8 mouse cellular contexts compared by ENCODE assay signal in the genomic region with DNA sequence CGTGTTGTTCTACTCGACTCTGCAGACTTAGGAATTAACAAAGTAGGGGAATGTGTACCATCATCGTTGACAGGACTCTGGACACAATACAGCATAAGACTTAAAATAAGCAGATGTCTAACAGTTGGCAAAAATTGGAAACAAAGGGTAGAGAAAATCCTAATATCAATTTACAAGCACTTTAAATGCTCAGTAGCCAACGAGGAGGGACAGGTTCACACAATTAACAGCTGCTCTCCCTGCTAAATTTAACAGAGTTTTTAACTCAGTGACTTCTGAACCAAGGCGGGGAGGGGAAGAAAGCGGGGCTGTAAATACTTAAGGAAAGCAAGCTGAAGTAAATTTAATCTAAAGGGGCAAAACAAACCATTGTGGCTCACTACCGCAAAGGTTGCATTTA. TPM values are rescaled to one million over a fixed set of nuclear protein-coding genes. Genes with fewer than 3 reads are reported as not detected.
DNase-seq lines count a peak whose midpoint lies in the region; ATAC-seq and TF ChIP-seq lines count a peak whose summit lies in the region.

No protein-coding gene starts in this region.

- intact Hi-C loops in heart, postnatal 14 days (cut with DNase I) = loop anchor here (1.0 to 5.0 kb wide), 3 partner anchors 53 to 258 kb away; no protein-coding TSS in a partner anchor

- no peaks in the 10 kb centered on the region for H3K36me3 ChIP-seq in heart, embryonic 10.5 days
- H3K36me3 ChIP-seq in ES-Bruce4 (ENCODE audit: control insufficient read depth, insufficient read depth, low read length, poor library complexity, severe bottlenecking) = no peaks in the 10 kb centered on the region
- no peaks in the 10 kb centered on the region for H3K36me3 ChIP-seq in hindbrain, embryonic 11.5 days (ENCODE audit: control insufficient read depth, insufficient read depth, low read length)
- no peaks in the 10 kb centered on the region for H3K36me3 ChIP-seq in midbrain, embryonic 10.5 days

- peak overlapping the region; percentile 60 for H3K9ac ChIP-seq in ES-Bruce4 (ENCODE audit: low read depth, poor library complexity, severe bottlenecking)
- H3K9ac ChIP-seq in hindbrain, embryonic 11.5 days (ENCODE audit: low read depth, low read length) = no peak overlapping the region

- no peaks in the 10 kb centered on the region for H3K9me3 ChIP-seq in heart, embryonic 10.5 days
- no peaks in the 10 kb centered on the region for H3K9me3 ChIP-seq in ES-Bruce4 (replicated peaks; ENCODE audit: control insufficient read depth, insufficient read depth, low read length, poor library complexity, severe bottlenecking)
- no peaks in the 10 kb centered on the region for H3K9me3 ChIP-seq in hindbrain, embryonic 11.5 days (ENCODE audit: control insufficient read depth, low read length)
- H3K9me3 ChIP-seq in midbrain, embryonic 10.5 days (replicated peaks) = no peaks in the 10 kb centered on the region

- 52% methylated on average over 7 of the region's 7 CpGs for WGBS in heart, embryonic 10.5 days
- WGBS in hindbrain, embryonic 11.5 days = 69% methylated on average over 7 of the region's 7 CpGs
- WGBS in midbrain, embryonic 10.5 days = 63% methylated on average over 7 of the region's 7 CpGs

- no peak for TF ChIP-seq EP300 in ES-Bruce4 (IDR thresholded peaks at IDR 0.05; ENCODE audit: insufficient read depth, low read depth, low read length)

- H3K4me3 ChIP-seq in heart, embryonic 10.5 days = peak overlapping the region; percentile 90
- H3K4me3 ChIP-seq in ES-Bruce4 (ENCODE audit: low read depth, low read length) = no peak overlapping the region
- H3K4me3 ChIP-seq in hindbrain, embryonic 11.5 days (ENCODE audit: low read depth, low read length) = no peak overlapping the region
- peak overlapping the region; percentile 91 for H3K4me3 ChIP-seq in midbrain, embryonic 10.5 days

- TF ChIP-seq POLR2A in ES-Bruce4 (IDR thresholded peaks at IDR 0.05; ENCODE audit: insufficient read depth, low read length) = no peak

- H3K27ac ChIP-seq in heart, embryonic 10.5 days = no peak overlapping the region
- no peak overlapping the region for H3K27ac ChIP-seq in ES-Bruce4 (ENCODE audit: insufficient read depth, low read length)
- H3K27ac ChIP-seq in hindbrain, embryonic 11.5 days (ENCODE audit: low read depth, low read length) = no peak overlapping the region
- H3K27ac ChIP-seq in midbrain, embryonic 10.5 days (replicated peaks) = no peak overlapping the region

- 0 out of 2 replicates have a peak, but pooled peaks cover 4% of the 10 kb centered on the region for H3K27me3 ChIP-seq in heart, embryonic 10.5 days (ENCODE audit: insufficient read depth, poor library complexity, severe bottlenecking)
- H3K27me3 ChIP-seq in ES-Bruce4 (ENCODE audit: control insufficient read depth, insufficient read depth, low read length, poor library complexity, severe bottlenecking) = peaks cover 5% of the 10 kb centered on the region; the same call in 1 of the 2 replicates
- H3K27me3 ChIP-seq in hindbrain, embryonic 11.5 days (ENCODE audit: control insufficient read depth, insufficient read depth, low read length) = no peaks in the 10 kb centered on the region
- H3K27me3 ChIP-seq in midbrain, embryonic 10.5 days (ENCODE audit: low read depth, poor library complexity, severe bottlenecking) = peaks cover 26% of the 10 kb centered on the region

- peak overlapping the region; percentile 82; the same call in 1 of the 2 replicates for H3K4me2 ChIP-seq in hindbrain, embryonic 11.5 days (replicated peaks; ENCODE audit: low read depth, low read length)

- no peak for TF ChIP-seq CTCF in ES-Bruce4 (IDR thresholded peaks at IDR 0.05; ENCODE audit: low read depth, low read length)

- H3K4me1 ChIP-seq in heart, embryonic 10.5 days = peaks cover 18% of the 10 kb centered on the region; the same call in 1 of the 2 replicates
- H3K4me1 ChIP-seq in ES-Bruce4 (ENCODE audit: control insufficient read depth, insufficient read depth, low read length) = no peaks in the 10 kb centered on the region
- no peaks in the 10 kb centered on the region for H3K4me1 ChIP-seq in hindbrain, embryonic 11.5 days (replicated peaks; ENCODE audit: control insufficient read depth, insufficient read depth, low read length)
- peaks cover 10% of the 10 kb centered on the region for H3K4me1 ChIP-seq in midbrain, embryonic 10.5 days

- DNase-seq in heart, embryonic 10.5 days (ENCODE audit: low spot score) = no peak
- no peak for DNase-seq in heart, postnatal 14 days
- no peak for DNase-seq in hindbrain, embryonic 11.5 days (ENCODE audit: low spot score)
- DNase-seq in midbrain, embryonic 10.5 days (ENCODE audit: low spot score) = no peak
- no peak for DNase-seq in MN1 (ENCODE audit: low spot score)
- no peak for DNase-seq in ovary, adult 18-20 months (ENCODE audit: low spot score)
- no peak for DNase-seq in testis, postnatal 14 days (ENCODE audit: low spot score)

- ATAC-seq in hindbrain, embryonic 11.5 days (ENCODE audit: low FRiP score) = no peak

RNA-seq across cellular contexts. Expression of gene Ankrd44, which starts 1.4 kb away (rescaled TPM):
- polyA plus RNA-seq in heart, embryonic 10.5 days (2016; fragmentation: Nextera tagmentation; extraction: Ambion mirVana) = 10.9 and 11.9 TPM in 2 replicates
- 10 to 100 TPM; 15.9 to 16.9 TPM for total RNA-seq in heart, postnatal 14 days (2021)
- 4.6 and 5.2 TPM in 2 replicates for polyA plus RNA-seq in ES-Bruce4 (2011; ENCODE audit: insufficient read depth, insufficient read length, low read depth, missing spikeins)
- polyA plus RNA-seq in hindbrain, embryonic 11.5 days (2014; fragmentation: Nextera tagmentation; extraction: Ambion mirVana) = 15.1 and 19.4 TPM in 2 replicates
- 7.8 and 10.8 TPM in 2 replicates for polyA plus RNA-seq in midbrain, embryonic 10.5 days (2016; fragmentation: Nextera tagmentation; extraction: Ambion mirVana)

Comparison
In these comparisons a context has a peak if more than half of its experiments do, and no peak if none do; other contexts are left out.
1. H3K4me3 ChIP-seq: peak in heart, embryonic 10.5 days (single experiment) and midbrain, embryonic 10.5 days (single experiment); none in ES-Bruce4 (single experiment) and hindbrain, embryonic 11.5 days (single experiment).